Mouse (Mus musculus) neural tube, embryonic 15.5 days (tissue): ENCODE results near the gene Dnm3. TPM values are rescaled to one million over a fixed set of nuclear protein-coding genes. Genes with fewer than 3 reads are reported as not detected.

ENCODE experiments used
- ATAC-seq: fragments of 200-750 bp; cut with Nextera tagmentation; 2 replicates; pipeline ENCODE4 v1.8.0; 2017; ENCODE audit warnings: mild to moderate bottlenecking, moderate TSS enrichment, moderate library complexity; ENCODE audit not compliant: low FRiP score
- H3K27ac ChIP-seq: fragments of 300-500 bp; sonication (generic); replicated peaks from 2 replicates; pipeline ENCODE4 v1.5.1; 2015; ENCODE audit warnings: mild to moderate bottlenecking, inconsistent platforms
- H3K27me3 ChIP-seq: fragments of 300-500 bp; sonication (generic); replicated peaks from 2 replicates; pipeline ENCODE4 v1.6.1; 2015; ENCODE audit warnings: inconsistent platforms
- H3K36me3 ChIP-seq: fragments of 300-500 bp; sonication (generic); 2 replicates; pipeline ENCODE4 v1.6.1; 2015; ENCODE audit warnings: inconsistent platforms
- H3K4me1 ChIP-seq: fragments of 300-500 bp; sonication (generic); 2 replicates; pipeline ENCODE4 v1.6.1; 2015; ENCODE audit warnings: inconsistent platforms
- H3K4me2 ChIP-seq: fragments of 300-500 bp; sonication (generic); 2 replicates; pipeline ENCODE4 v1.6.1; 2015; ENCODE audit warnings: inconsistent platforms, mild to moderate bottlenecking, moderate library complexity
- H3K4me3 ChIP-seq: fragments of 300-500 bp; sonication (generic); replicated peaks from 2 replicates; pipeline ENCODE4 v1.5.1; 2015; ENCODE audit warnings: mild to moderate bottlenecking, inconsistent platforms
- H3K9ac ChIP-seq: fragments of 300-500 bp; sonication (generic); replicated peaks from 2 replicates; pipeline ENCODE4 v1.6.1; 2015; ENCODE audit warnings: mild to moderate bottlenecking, inconsistent platforms
- H3K9me3 ChIP-seq: fragments of 300-500 bp; sonication (generic); replicated peaks from 2 replicates; pipeline ENCODE4 v1.6.1; 2016; ENCODE audit warnings: inconsistent platforms
- WGBS: fragments of 180-500 bp; shearing (Covaris S2); methylation state at CpG from one replicate; pipeline ENCODE4 v1.1.7; 2015; ENCODE audit warnings: mixed read lengths; 5-methylcytosine and 5-hydroxymethylcytosine counted together
- microRNA counts: library from miRNA; unstranded; fragments of <30 nt; microRNA quantifications from one replicate; lab custom pipeline; 2016
- microRNA-seq: library from miRNA; unstranded; fragments of <30 nt; microRNA quantifications from one replicate; pipeline ENCODE4, GENCODE M21; 2017
- polyA plus RNA-seq: library from polyadenylated mRNA; unstranded; fragments of >200 nt; fragmentation: Nextera tagmentation; extraction: Ambion mirVana; gene quantifications from 2 replicates; pipeline ENCODE4 v1.2.1, GENCODE M21; 2015

The Dnm3 gene
- polyA plus RNA-seq, 1 experiment from 2014 or later, result 60.8 TPM

GRCm38 (mm10) chr1:161967936-161968335 lies 509.9 kb downstream of the Dnm3 start:
- Histone ChIP-seq H3K36me3 (no peaks in the 10 kb centered on the region), H3K4me2 (no peak overlapping the region), H3K27me3 (no peaks in the 10 kb centered on the region), H3K9me3 (no peaks in the 10 kb centered on the region), H3K9ac (no peak overlapping the region), H3K4me1 (peaks cover 22% of the 10 kb centered on the region), H3K27ac (no peak overlapping the region), H3K4me3 (no peak overlapping the region)
- ATAC-seq, result no peak
- 88% methylated on average over 2 of the region's 2 CpGs for WGBS

GRCm38 (mm10) chr1:161962465-161963377 lies 515.1 kb downstream of the Dnm3 start:
- Histone ChIP-seq H3K9me3 (no peaks in the 10 kb centered on the region), H3K27ac (no peak overlapping the region), H3K36me3 (no peaks in the 10 kb centered on the region), H3K4me3 (no peak overlapping the region), H3K4me2 (no peak overlapping the region), H3K9ac (no peak overlapping the region), H3K4me1 (no peaks in the 10 kb centered on the region), H3K27me3 (no peaks in the 10 kb centered on the region)
- WGBS, result 66% methylated on average over 3 of the region's 3 CpGs
- ATAC-seq, result peak; percentile 80; the same call in 1 of the 2 replicates

- no peak for ATAC-seq
- Histone ChIP-seq H3K9ac (no peak overlapping the region), H3K4me1 (no peaks in the 10 kb centered on the region), H3K27ac (no peak overlapping the region), H3K9me3 (no peaks in the 10 kb centered on the region), H3K27me3 (no peaks in the 10 kb centered on the region), H3K4me2 (no peak overlapping the region), H3K4me3 (no peak overlapping the region), H3K36me3 (no peaks in the 10 kb centered on the region)
- WGBS, result 86% methylated on average over 19 of the region's 19 CpGs
Measured at GRCm38 (mm10) chr1:161957964-161958950, 519.6 kb downstream of the Dnm3 start.

- H3K36me3 ChIP-seq, result no peaks in the 10 kb centered on the region
- H3K4me3 ChIP-seq, result no peak overlapping the region
- H3K4me2 ChIP-seq, result no peak overlapping the region
- H3K9me3 ChIP-seq, result no peaks in the 10 kb centered on the region
- no peak overlapping the region for H3K9ac ChIP-seq
- WGBS, result 71% methylated on average over 5 of the region's 5 CpGs
- ATAC-seq, result no peak
- no peaks in the 10 kb centered on the region for H3K4me1 ChIP-seq
- H3K27ac ChIP-seq, result no peak overlapping the region
- H3K27me3 ChIP-seq, result no peaks in the 10 kb centered on the region
Measured at GRCm38 (mm10) chr1:161955846-161956245, 522.0 kb downstream of the Dnm3 start.

DNA sequence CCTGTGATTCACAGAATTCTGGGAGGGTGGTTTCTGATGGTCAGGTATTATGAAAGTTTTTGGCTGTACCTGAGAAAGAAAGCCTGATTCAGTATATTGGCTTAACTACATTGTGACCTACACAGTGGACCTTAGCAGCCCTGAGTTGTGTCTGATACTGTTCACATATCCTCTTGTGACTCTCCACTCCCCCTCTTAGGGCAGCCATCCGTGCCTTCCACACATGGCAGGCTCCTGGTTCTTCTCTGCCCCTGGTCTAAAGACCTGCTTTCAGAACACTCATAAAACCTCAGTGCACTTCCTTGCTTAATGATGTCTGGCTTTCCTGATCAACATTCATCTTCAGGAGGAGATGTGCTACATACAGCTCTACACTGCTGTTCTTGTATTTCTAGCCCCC lies 525.2 kb downstream of the Dnm3 start:
- WGBS, result 48% methylated on average over 1 of the region's 1 CpGs
- no peaks in the 10 kb centered on the region for H3K36me3 ChIP-seq
- no peak overlapping the region for H3K9ac ChIP-seq
- H3K4me1 ChIP-seq, result no peaks in the 10 kb centered on the region
- H3K27me3 ChIP-seq, result no peaks in the 10 kb centered on the region
- H3K9me3 ChIP-seq, result no peaks in the 10 kb centered on the region
- H3K27ac ChIP-seq, result no peak overlapping the region
- ATAC-seq, result no peak
- no peak overlapping the region for H3K4me3 ChIP-seq
- no peak overlapping the region for H3K4me2 ChIP-seq

GRCm38 (mm10) chr1:161951009-161951779 lies 526.6 kb downstream of the Dnm3 start:
- no peak overlapping the region for H3K9ac ChIP-seq
- H3K4me3 ChIP-seq, result no peak overlapping the region
- H3K27ac ChIP-seq, result no peak overlapping the region
- WGBS, result 80% methylated on average over 5 of the region's 5 CpGs
- ATAC-seq, result no peak
- no peaks in the 10 kb centered on the region for H3K27me3 ChIP-seq
- H3K4me1 ChIP-seq, result no peaks in the 10 kb centered on the region
- no peak overlapping the region for H3K4me2 ChIP-seq
- no peaks in the 10 kb centered on the region for H3K9me3 ChIP-seq
- no peaks in the 10 kb centered on the region for H3K36me3 ChIP-seq

- 87% methylated on average over 2 of the region's 2 CpGs for WGBS
- no peak overlapping the region for H3K4me3 ChIP-seq
- H3K27me3 ChIP-seq, result no peaks in the 10 kb centered on the region
- no peak overlapping the region for H3K27ac ChIP-seq
- no peaks in the 10 kb centered on the region for H3K36me3 ChIP-seq
- H3K9ac ChIP-seq, result no peak overlapping the region
- H3K4me2 ChIP-seq, result no peak overlapping the region
- H3K4me1 ChIP-seq, result no peaks in the 10 kb centered on the region
- no peaks in the 10 kb centered on the region for H3K9me3 ChIP-seq
- ATAC-seq, result no peak
Measured at GRCm38 (mm10) chr1:161942082-161942481, 535.8 kb downstream of the Dnm3 start.

MicroRNAs within 50 kb of the gene (microRNA counts, 519-probe panel; counts per million panel counts)
- microRNA mmu-miR-199a-3p (lab: Ali Mortazavi, UCI) (3,909 counts per million, percentile 93 among the panel's probes with 10 or more counts), microRNA mmu-miR-199a-5p (lab: Ali Mortazavi, UCI) (4,019 counts per million, percentile 94 among the panel's probes with 10 or more counts), microRNA mmu-miR-214 (lab: Ali Mortazavi, UCI) (2,380 counts per million, percentile 54 among the panel's probes with 10 or more counts)

Small RNA genes lying within 50 kb of the gene (microRNA-seq; reads per million reads assigned to microRNA genes)
- 13.2 reads per million, percentile 29 among the genes with 10 or more reads in this experiment for gene Mir199a-2
- gene Mir214, result 457 reads per million, percentile 72 among the genes with 10 or more reads in this experiment

Other genes starting within 250 kb of the Dnm3 start
- 15.4 and 20.4 TPM in 2 replicates for gene Mettl13, start 70.5 kb upstream of the Dnm3 start, polyA plus RNA-seq
- 81.3 and 87.0 TPM in 2 replicates for gene Vamp4, start 92.5 kb upstream of the Dnm3 start, polyA plus RNA-seq
- 0.06 TPM in 1 of 2 replicates, not detected in the other for gene Myoc, start 161.1 kb upstream of the Dnm3 start, polyA plus RNA-seq
- not detected in 2 replicates for gene Myocos, start 180.2 kb upstream of the Dnm3 start, polyA plus RNA-seq